Mouse (Mus musculus): ENCODE results near the gene Mettl8.

Mettl8 gene

DNA sequence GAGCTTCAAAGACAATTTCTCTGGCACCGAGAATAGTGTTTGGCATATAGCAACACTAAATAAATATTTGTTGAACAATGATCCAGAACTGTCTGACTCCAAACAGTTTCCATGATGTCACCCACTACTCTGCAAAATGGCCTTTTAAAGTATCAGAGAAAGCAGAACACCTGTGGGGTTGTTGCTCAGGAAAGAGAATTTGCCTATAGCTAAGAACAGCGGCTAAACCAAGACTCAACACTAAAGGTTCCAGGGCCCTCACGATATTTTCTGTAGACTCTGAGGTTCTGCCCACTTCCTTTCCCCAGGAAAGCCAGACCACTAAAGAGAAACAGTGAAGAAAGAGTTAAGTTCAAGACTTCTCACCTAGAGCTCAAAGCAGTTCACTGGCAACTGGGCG, 122.4 kb downstream of the Mettl8 start:
- DNase-seq (ENCODE audit: low read depth, low spot score), result no peak

DNA sequence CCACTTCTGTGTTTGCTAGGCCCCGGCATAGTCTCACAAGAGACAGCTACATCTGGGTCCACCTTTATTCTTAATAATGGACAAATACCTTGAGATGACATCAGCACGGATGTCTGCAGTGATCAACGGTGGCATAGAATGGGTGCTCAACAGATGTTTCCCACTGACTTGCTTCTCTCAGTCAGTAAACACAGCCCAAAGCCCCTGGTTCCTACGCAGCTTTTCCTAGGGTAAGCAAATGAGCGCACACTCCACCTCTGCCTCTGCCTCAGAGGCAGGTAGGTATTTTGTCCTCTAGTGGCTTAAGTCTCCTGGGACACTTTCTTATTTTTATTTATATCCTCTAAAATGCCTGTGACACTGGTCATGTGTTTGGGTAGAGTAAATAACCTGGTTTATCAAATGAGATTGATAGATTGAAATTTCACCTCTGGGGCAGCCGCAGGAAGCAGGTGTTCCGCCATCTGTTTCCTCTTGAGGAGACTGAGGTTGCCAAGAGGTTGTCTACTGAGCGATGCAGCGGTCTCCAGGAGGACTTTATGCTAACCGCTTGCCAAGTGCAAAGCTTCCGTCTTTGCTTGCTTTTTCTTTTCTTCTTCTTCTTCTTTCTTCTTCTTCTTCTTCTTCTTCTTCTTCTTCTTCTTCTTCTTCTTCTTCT, 124.6 kb downstream of the Mettl8 start:
- DNase-seq (ENCODE audit: low read depth, low spot score), result no peak

- no peak for DNase-seq (ENCODE audit: low read depth, low spot score)
Measured at GRCm38 (mm10) chr2:70929714-70930113, 125.7 kb downstream of the Mettl8 start.

- DNase-seq (ENCODE audit: low read depth, low spot score), result no peak
Measured at GRCm38 (mm10) chr2:70924049-70924448, 131.3 kb downstream of the Mettl8 start.

- DNase-seq (ENCODE audit: low read depth, low spot score), result no peak
Measured at GRCm38 (mm10) chr2:70922814-70923213, 132.6 kb downstream of the Mettl8 start.

GRCm38 (mm10) chr2:70920937-70921596, 134.3 kb downstream of the Mettl8 start:
- DNase-seq (ENCODE audit: low read depth, low spot score), result no peak

- DNase-seq (ENCODE audit: low read depth, low spot score), result no peak
Measured at GRCm38 (mm10) chr2:70919913-70920522, 135.4 kb downstream of the Mettl8 start.

DNA sequence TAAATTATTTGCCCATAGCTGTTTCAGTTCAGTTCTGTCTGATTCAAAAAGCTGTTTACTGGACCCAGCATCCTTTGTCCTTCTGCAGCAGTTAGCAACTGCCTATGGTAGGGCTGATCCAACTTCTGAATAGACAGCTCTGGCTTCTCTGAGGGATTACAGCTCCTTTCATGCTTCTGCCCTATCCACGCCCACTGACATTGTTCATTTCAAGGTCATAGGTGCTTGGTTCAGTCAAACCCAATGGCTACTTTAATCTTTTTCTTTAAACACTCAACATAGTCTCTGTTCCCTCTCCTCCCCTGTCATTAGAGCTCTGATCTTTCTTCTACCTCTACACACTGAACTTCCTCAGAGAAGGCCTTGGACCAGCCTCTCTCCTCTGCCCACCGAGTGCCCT, 136.9 kb downstream of the Mettl8 start:
- no peak for DNase-seq (ENCODE audit: low read depth, low spot score)
